Mouse (Mus musculus): ENCODE measurements around the gene Hap1. TPM values are rescaled to one million over a fixed set of nuclear protein-coding genes. Genes with fewer than 3 reads are reported as not detected.
A peak's percentile ranks its signal among the peaks of the same experiment; 100 is the strongest.
"Not testable (repeated sequence)": the region's sequence is repeated elsewhere in the genome, so short reads cannot be mapped to it uniquely, and the experiment has no call there.

Gene Hap1
- total RNA-seq, 4 experiments from 2014 or later: 0.16 TPM; not detected in 2

- no peak for DNase-seq (ENCODE audit: low spot score in 2 of 2)
These were observed 4.2 kb upstream of the Hap1 start for GRCm38 (mm10) chr11:100360175-100360574.

- DNase-seq (ENCODE audit: low spot score in 2 of 2): no peak
These were observed 1.5 kb upstream of the Hap1 start for GRCm38 (mm10) chr11:100357408-100357807.

GRCm38 (mm10) chr11:100356819-100357211 is 887 bp upstream of the Hap1 start:
- DNase-seq (ENCODE audit: low spot score in 2 of 2): no peak

GRCm38 (mm10) chr11:100355151-100355951 is 577 bp downstream of the Hap1 start:
- DNase-seq (ENCODE audit: low spot score in 2 of 2): no peak

- no peak for DNase-seq (ENCODE audit: low spot score in 2 of 2)
These were observed 3.7 kb downstream of the Hap1 start for GRCm38 (mm10) chr11:100352076-100352857.

GRCm38 (mm10) chr11:100344269-100344668 is 11.7 kb downstream of the Hap1 start:
- no peak for DNase-seq (ENCODE audit: low spot score in 2 of 2)

GRCm38 (mm10) chr11:100335731-100336130 is 20.2 kb downstream of the Hap1 start:
- no peak for DNase-seq (ENCODE audit: low spot score in 2 of 2)

GRCm38 (mm10) chr11:100333944-100334457 is 21.9 kb downstream of the Hap1 start, which contains the start of gene Gast:
Gene Gast, plus strand, starts transcription at chr11:100334407.
- DNase-seq (ENCODE audit: low spot score in 2 of 2): no peak

- DNase-seq (ENCODE audit: low spot score in 2 of 2): no peak
These were observed 23.0 kb downstream of the Hap1 start for GRCm38 (mm10) chr11:100332766-100333515.

- not testable (repeated sequence) for DNase-seq (ENCODE audit: low spot score in 2 of 2)
These were observed 25.0 kb downstream of the Hap1 start for GRCm38 (mm10) chr11:100330816-100331375.

- no peak for DNase-seq (ENCODE audit: low spot score in 2 of 2)
These were observed 25.7 kb downstream of the Hap1 start for GRCm38 (mm10) chr11:100330235-100330634.

GRCm38 (mm10) chr11:100327761-100328160 is 28.2 kb downstream of the Hap1 start:
- DNase-seq (ENCODE audit: low spot score in 2 of 2): no peak

GRCm38 (mm10) chr11:100327316-100327715 is 28.6 kb downstream of the Hap1 start:
- no peak for DNase-seq (ENCODE audit: low spot score in 2 of 2)

GRCm38 (mm10) chr11:100325062-100325629 is 30.8 kb downstream of the Hap1 start:
- DNase-seq (ENCODE audit: low spot score in 2 of 2): no peak

- DNase-seq (ENCODE audit: low spot score in 2 of 2): peak in 1 of 2 experiments; percentile 27
These were observed 32.4 kb downstream of the Hap1 start for GRCm38 (mm10) chr11:100323578-100323977.

- DNase-seq (ENCODE audit: low spot score in 2 of 2): no peak
These were observed 33.2 kb downstream of the Hap1 start for GRCm38 (mm10) chr11:100322591-100323258.

- not testable (repeated sequence) for DNase-seq (ENCODE audit: low spot score in 2 of 2)
These were observed 34.2 kb downstream of the Hap1 start for GRCm38 (mm10) chr11:100321479-100322305.

- not testable (repeated sequence) for DNase-seq (ENCODE audit: low spot score in 2 of 2)
These were observed 35.1 kb downstream of the Hap1 start for GRCm38 (mm10) chr11:100320701-100321410.

Measured in gastrocnemius, adult 8-10 months (tissue).